Mouse (Mus musculus) heart, adult 2 months (tissue): ENCODE data around the gene Olfr785.

ENCODE experiments used
- CTCF ChIP-seq: fragments of 200-600 bp; IDR thresholded peaks from 2 replicates; pipeline ENCODE4 v1.8.1; 2022; ENCODE audit warnings: antibody characterized with exemption, mild to moderate bottlenecking, moderate library complexity
- EP300 ChIP-seq: fragments of 200-500 bp; IDR thresholded peaks from 2 replicates; pipeline ENCODE4 v1.6.1; 2011; ENCODE audit warnings: low read depth, low read length, control low read depth; ENCODE audit not compliant: insufficient read depth
- POLR2A ChIP-seq: fragments of 200-500 bp; IDR thresholded peaks from 2 replicates; pipeline ENCODE4 v1.6.1; 2011; ENCODE audit warnings: mild to moderate bottlenecking, low read depth, low read length, control low read depth; ENCODE audit not compliant: insufficient read depth

- TF ChIP-seq CTCF (no peak), POLR2A (no peak), EP300 (no peak)
These were observed 21.4 kb upstream of the Olfr785 start, which contains the start of gene Olfr784 for GRCm38 (mm10) chr10:129383783-129384182.
